Mouse (Mus musculus) gastrocnemius, postnatal 36 days (tissue): ENCODE data around the gene Gpha2. TPM values are rescaled to one million over a fixed set of nuclear protein-coding genes. Genes with fewer than 3 reads are reported as not detected.

Experiments used
- DNase-seq, 2 experiments: peaks; one replicate each; pipeline ENCODE4 v3.0.0; 2022
- intact Hi-C: fragments of 180-260 bp; cut with DNase I; formaldehyde crosslinking; loops from one replicate; pipeline ENCODE4 v1.15.1; 2025
- long read RNA-seq, 2 experiments: library from polyadenylated mRNA; stranded (forward); transcript quantifications; one replicate each; pipeline ENCODE4 v2.0.0; 2021
- total RNA-seq, 2 experiments: library from RNA; stranded (reverse); gene quantifications; 2 replicates each; pipeline ENCODE4 v1.2.3; 2021

The Gpha2 gene
- total RNA-seq = not detected
- long read RNA-seq, experiment 1 = 0 reads
- long read RNA-seq, experiment 2, partial matches to known transcripts = 0 of 1 reads
- long read RNA-seq, experiment 2, other reads (novel, unspliced or antisense) = 0 of 1 reads

GRCm38 (mm10) chr19:6226135-6226534 lies at the start of gene Gpha2:
Gpha2 (plus strand) TSS chr19:6226380.
- intact Hi-C loops = no loop called here
- no peak for DNase-seq

- intact Hi-C loops = no loop called here
- DNase-seq = no peak
Measured at GRCm38 (mm10) chr19:6178775-6179174, 47.4 kb upstream of the Gpha2 start.

DNA sequence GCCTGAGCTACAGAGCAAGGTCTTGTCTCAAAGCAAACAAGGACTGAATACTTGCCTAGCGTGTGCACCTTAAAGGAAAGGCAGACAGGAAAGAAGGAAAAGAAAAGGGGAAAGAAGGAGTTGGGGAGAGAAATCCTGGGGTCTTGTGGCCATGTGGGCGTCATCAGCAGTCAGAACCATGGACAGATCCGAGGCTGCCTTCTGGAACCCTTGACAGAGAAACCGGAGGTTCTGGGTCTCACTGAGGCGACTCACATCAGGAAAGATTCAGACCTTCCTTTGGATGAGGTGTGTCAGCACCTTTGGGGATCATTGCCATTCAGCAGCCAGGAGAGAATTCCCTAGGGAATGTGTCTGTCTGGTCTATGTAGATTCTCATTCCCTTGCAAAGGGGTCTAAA lies 44.6 kb upstream of the Gpha2 start:
- no peak for DNase-seq
- intact Hi-C loops = no loop called here

GRCm38 (mm10) chr19:6182534-6182933 lies 43.6 kb upstream of the Gpha2 start:
- intact Hi-C loops = no loop called here

GRCm38 (mm10) chr19:6184131-6184530 lies 42.0 kb upstream of the Gpha2 start, which contains the start of gene Majin:
Majin (plus strand) TSS chr19:6184388.
- intact Hi-C loops = no loop called here
- no peak for DNase-seq

More at GRCm38 (mm10) chr19:6182534-6182933, 43.6 kb upstream of the Gpha2 start:
- no peak for DNase-seq

- no peak for DNase-seq
- intact Hi-C loops = no loop called here
Measured at GRCm38 (mm10) chr19:6204265-6204664, 21.9 kb upstream of the Gpha2 start.

DNA sequence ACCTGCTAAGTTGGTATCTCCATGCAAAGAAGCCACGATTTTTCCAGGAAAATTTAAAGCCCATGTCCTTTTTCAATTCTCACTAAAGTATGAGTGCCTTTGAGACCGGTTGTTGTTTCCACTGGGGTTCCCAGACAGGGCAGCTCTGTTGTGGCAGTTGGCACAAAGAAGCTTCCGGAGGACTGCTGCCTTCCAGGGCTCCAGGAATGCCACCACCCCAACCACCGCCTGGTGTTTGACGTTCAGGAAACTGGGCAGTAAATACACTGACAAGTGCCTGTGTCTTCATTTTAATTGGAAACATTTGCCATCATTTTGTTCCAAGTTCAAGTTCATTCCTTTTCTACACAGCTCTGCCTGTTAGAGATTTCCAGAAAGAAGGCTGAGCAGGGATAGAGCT lies 19.5 kb upstream of the Gpha2 start:
- intact Hi-C loops = no loop called here

GRCm38 (mm10) chr19:6216046-6216705 lies 10.0 kb upstream of the Gpha2 start:
- intact Hi-C loops = loop anchor here (5.0 kb wide), 1 partner anchor 49 kb away; no protein-coding TSS in a partner anchor
- no peak for DNase-seq

More for the DNA sequence above, 19.5 kb upstream of the Gpha2 start:
- no peak for DNase-seq

DNA sequence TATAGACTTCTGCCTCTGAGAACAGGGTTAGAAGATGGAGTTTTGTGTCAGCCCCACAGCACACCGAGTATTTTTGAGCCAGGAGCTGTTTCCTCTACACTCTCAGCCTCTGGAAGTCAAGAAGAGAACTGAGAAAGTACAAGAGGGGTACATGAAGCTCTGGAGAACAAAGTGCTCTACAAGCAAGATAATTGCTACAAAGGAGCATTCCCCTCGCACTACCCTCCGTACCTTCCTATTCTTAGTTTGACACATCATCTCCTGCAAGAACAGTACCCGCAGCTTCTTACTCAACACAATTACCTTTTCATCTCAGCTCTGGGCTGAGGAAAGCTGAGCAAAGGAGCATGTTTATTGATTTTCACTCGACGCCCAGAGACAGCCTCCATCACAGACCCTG lies 7.6 kb upstream of the Gpha2 start:
- intact Hi-C loops = loop anchor here (5.0 kb wide), 1 partner anchor 51 kb away; no protein-coding TSS in a partner anchor
- no peak for DNase-seq

DNA sequence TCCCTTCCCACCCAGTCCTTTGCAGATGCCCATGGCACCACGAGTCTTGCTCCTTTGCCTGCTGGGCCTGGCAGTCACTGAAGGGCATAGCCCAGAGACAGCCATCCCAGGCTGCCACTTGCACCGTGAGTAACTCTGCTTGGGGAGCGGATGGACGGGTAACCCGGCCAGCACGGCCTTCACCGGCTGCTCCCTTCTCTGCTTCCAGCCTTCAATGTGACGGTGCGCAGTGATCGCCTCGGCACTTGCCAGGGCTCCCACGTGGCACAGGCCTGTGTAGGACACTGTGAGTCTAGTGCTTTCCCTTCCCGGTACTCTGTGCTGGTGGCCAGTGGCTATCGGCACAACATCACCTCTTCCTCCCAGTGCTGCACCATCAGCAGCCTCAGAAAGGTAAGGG lies 583 bp downstream of the Gpha2 start:
- intact Hi-C loops = no loop called here
- no peak for DNase-seq

DNA sequence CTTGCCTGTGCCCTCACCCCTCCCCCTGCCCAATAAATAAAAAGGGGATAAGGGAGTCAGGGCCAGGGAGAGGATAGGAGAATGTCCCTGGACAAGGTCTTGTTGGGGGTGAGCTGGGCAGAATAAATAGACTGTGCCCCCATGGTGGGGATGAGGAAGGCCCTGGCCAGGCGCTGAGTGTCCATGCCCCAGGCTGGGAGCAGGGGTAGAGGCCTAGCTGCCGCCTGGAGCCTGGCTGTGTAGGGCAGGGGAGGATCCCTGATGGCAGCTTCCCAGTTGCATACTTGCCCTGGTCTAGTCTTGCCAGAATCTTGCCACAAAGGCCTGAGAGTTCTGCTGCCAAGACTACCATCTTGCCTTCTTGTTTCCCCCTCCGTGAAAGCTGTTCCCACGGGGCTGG lies 1.7 kb downstream of the Gpha2 start:
- intact Hi-C loops = no loop called here
- no peak for DNase-seq

- no peak for DNase-seq
- intact Hi-C loops = loop anchor here (5.0 kb wide), 1 partner anchor 88 kb away; the partner anchor contains the start of genes Arl2 and Batf2
Measured at GRCm38 (mm10) chr19:6230411-6230810, 4.2 kb downstream of the Gpha2 start.

GRCm38 (mm10) chr19:6231036-6231435 lies 4.9 kb downstream of the Gpha2 start:
- intact Hi-C loops = loop anchor here (5.0 kb wide), 1 partner anchor 89 kb away; the partner anchor contains the start of genes Arl2 and Batf2
- DNase-seq = no peak

GRCm38 (mm10) chr19:6233647-6234046 lies 7.5 kb downstream of the Gpha2 start:
- intact Hi-C loops = loop anchor here (5.0 kb wide), 1 partner anchor 91 kb away; the partner anchor contains the start of genes Arl2 and Batf2
- peak in 1 of 2 experiments; percentile 12 for DNase-seq

DNA sequence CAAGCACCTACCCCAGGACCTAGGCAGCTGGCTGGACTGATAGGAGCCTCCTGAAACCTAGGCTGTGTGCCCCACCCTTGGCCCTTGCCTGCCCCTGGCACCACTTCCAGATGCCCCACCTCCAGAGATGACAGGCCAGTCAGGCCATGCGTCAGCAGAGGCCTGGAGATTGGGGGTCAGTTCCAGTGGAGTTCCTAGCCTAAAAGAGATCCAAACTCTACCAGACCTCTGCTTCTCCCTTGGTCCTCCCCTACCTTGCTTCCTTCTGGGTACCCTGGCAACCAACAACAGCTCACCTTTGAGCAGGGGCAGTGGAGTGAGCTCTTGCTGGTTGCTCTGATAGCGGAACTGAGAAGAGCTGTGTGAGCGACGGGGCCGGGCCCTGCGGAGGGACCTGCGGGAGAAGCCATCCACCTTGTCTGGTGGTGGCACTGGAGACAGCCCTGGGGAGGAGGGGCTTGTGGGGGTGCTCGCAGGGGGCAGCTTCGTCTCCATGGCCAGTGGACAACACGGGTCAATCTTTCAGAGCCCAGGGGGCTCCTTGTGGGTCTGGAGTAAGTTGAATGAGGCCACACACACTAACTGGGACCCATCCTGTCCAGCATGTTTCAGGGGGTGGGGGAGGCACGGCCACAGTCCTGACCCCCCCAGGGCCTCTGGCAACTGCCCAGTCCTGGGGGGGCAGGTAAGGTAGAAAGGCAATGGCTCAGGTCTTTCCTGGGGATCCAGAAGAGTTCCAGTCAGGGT lies 8.3 kb downstream of the Gpha2 start:
- peak in 1 of 2 experiments; percentile 18 for DNase-seq
- intact Hi-C loops = loop anchor here (5.0 kb wide), 1 partner anchor 92 kb away; the partner anchor contains the start of genes Arl2 and Batf2

DNA sequence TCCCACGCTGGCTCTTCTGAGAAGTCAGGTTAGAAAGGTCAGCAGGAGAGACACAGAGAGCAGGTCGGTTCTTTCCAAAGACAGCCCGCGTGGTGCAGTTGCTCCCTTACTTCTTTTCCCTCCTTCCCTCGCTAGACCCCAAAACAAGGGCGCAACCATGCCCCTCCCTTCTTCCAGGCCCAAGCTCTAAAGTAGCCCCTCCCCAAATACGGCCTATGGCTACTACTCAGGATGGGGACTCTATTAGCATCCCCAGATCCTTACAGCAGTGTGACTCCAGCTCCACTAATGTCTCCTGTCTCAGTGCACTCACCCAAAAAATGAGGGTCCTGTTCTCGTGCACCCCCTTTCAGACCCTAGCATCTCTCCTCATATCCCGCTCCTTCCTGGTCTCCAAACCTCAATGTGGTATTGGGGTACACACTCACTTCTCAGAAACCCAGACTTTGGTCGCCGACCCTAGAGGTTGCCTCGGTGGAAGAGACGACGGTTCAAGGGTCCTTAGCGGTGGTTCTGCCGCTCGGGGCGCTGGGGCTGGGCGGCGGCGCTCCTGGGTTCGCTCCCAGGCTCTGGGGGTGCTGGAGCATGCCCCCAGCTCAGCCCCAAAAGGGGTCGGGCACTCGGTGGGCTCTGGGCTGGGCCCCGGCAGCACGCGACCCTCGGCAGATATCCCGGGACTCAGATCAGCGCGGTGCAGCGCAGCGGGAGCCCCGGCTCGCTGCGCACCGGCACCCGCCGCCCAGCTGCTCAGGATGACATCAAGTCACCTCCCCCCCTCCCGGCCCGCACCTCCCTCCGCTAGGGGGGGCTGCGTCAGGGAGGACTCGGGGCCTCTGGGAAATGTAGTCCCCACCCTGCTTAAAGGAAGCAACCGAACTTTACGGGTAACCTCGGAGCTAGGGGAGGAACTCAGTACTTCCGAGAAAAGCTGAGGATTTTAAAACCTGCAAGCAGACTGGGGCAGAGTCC lies 9.2 kb downstream of the Gpha2 start, which contains the start of gene Ppp2r5b:
Gene Ppp2r5b, minus strand, starts transcription at position 789 of the 969 bp plus-strand sequence.
- intact Hi-C loops = no loop called here
- DNase-seq = peak; percentile 86 to 95

- intact Hi-C loops = no loop called here
- DNase-seq = peak; percentile 79 to 86
Measured at GRCm38 (mm10) chr19:6236053-6236441, 9.9 kb downstream of the Gpha2 start.

- intact Hi-C loops = no loop called here
- peak in 1 of 2 experiments; percentile 13 for DNase-seq
Measured at GRCm38 (mm10) chr19:6236842-6237241, 10.7 kb downstream of the Gpha2 start.

GRCm38 (mm10) chr19:6238740-6239139 lies 12.6 kb downstream of the Gpha2 start:
- DNase-seq = no peak
- intact Hi-C loops = no loop called here

DNA sequence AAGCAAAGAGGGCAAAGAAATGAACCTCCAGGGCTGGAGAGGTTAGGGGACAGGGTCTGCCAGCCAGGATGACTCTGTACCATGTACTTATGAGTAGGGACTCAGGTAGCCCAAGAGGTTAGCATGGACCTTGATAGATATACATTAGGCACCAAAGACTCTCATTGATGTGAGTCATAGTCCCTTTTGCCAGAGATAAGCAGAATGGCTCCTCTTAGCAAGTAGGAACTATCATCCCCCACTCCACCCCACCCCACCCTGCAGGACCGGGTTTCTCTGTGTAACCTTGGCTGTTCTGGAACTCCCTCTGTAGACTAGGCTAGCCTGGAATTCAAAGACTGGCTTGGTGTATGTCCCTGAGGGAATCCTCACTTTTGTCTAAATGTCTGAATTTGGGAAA lies 14.0 kb downstream of the Gpha2 start:
- DNase-seq = no peak
- intact Hi-C loops = no loop called here
